Mouse (Mus musculus): ENCODE measurements at regions not wholly inside any gene's neighbourhood (a gene's known extent, or its start where the extent isn't known, plus 50 kb on each side); places are given as distances from the start of the nearest gene placed in this dataset.

DNA sequence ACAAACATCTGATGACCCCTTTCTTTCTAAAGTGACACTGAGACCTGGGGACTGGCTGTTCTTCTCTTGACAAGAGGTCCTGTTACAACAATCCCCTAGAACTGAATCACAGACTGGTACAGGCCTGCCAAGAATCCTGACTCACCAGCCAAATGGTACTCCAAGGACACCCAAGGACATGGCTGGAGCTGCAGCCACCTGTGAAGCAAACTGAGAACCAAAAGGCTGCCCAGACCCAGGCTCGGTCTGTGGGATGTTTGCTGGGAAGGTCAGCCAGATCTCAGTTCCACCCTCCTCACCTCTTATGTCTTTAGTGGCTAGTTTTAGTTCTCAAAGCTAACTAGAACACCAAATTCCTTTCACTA, 112.1 kb upstream of the Fmo9 start:
- 85% methylated on average over 1 of the region's 1 CpGs for WGBS
- peaks cover 20% of the 10 kb centered on the region for H3K4me1 ChIP-seq
- H3K36me3 ChIP-seq: no peaks in the 10 kb centered on the region
- H3K4me2 ChIP-seq (replicated peaks): no peak overlapping the region
- no peak overlapping the region for H3K4me3 ChIP-seq
- no peak for ATAC-seq (replicated peaks)
- no peak overlapping the region for H3K27ac ChIP-seq (replicated peaks)
- H3K9me3 ChIP-seq: no peaks in the 10 kb centered on the region
- no peaks in the 10 kb centered on the region for H3K27me3 ChIP-seq
- H3K9ac ChIP-seq (replicated peaks): no peak overlapping the region

DNA sequence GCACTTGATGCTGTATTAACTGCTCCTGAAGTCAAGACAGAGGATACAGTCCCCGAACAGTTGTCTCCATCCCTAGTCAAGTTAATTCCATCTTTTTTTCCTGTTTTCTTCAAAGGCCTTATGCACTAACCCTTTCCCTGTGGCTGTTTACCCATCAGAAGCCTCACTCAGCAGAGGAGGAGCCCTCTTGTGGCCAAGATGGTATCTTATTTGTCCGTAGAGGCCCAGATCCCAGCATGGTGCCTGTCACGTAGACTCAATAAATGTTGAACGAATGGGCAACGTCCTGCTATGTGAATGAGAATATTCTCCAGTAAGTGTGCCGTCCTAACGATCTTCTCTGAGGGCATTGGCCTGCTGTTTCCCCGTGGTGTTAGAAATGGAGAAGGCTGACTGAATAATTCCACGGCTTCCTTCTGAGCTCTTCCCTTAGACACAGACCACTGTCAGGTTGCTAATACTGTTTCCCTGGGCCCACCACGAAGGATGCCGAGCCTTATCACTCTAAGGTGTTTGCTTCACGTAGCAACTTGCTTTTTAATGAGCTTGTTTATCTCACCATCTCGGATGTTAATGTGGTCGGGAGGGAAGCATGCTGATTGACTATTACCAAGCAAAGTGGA, 113.1 kb upstream of the Fmo9 start:
- no peak overlapping the region for H3K4me3 ChIP-seq
- H3K9me3 ChIP-seq: no peaks in the 10 kb centered on the region
- peaks cover 13% of the 10 kb centered on the region; the same call in 1 of the 2 replicates for H3K4me1 ChIP-seq
- H3K9ac ChIP-seq (replicated peaks): no peak overlapping the region
- no peak for ATAC-seq (replicated peaks)
- H3K27ac ChIP-seq (replicated peaks): no peak overlapping the region
- H3K4me2 ChIP-seq (replicated peaks): no peak overlapping the region
- WGBS: 49% methylated on average over 14 of the region's 14 CpGs
- H3K27me3 ChIP-seq: no peaks in the 10 kb centered on the region
- no peaks in the 10 kb centered on the region for H3K36me3 ChIP-seq

DNA sequence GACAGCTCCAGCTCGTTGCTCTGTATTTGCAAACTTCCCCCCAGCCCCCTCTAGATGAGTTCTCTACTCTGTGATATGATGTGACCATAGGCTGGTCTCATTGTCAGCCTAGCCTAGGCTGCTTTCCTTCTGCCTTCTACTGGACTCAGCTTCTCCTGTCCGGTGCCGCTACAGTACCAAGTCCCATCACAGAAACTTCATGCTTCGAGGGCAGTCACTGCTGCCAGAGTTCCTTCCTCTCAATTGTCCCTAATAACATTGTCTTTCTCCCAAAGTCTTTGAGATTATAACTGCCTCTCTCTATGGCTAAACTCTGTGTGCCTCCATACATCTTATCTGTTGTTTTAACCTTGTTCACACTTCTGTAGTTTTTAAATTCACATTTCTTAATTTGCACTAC, 114.0 kb upstream of the Fmo9 start:
- H3K9ac ChIP-seq (replicated peaks): no peak overlapping the region
- H3K4me1 ChIP-seq: peaks cover 13% of the 10 kb centered on the region; the same call in 1 of the 2 replicates
- ATAC-seq (replicated peaks): no peak
- WGBS: 90% methylated on average over 4 of the region's 4 CpGs
- no peaks in the 10 kb centered on the region for H3K27me3 ChIP-seq
- no peak overlapping the region for H3K4me2 ChIP-seq (replicated peaks)
- H3K4me3 ChIP-seq: no peak overlapping the region
- no peaks in the 10 kb centered on the region for H3K36me3 ChIP-seq
- H3K9me3 ChIP-seq: no peaks in the 10 kb centered on the region
- H3K27ac ChIP-seq (replicated peaks): no peak overlapping the region

GRCm38 (mm10) chr1:166796362-166796925, 114.8 kb upstream of the Fmo9 start:
- WGBS: 52% methylated on average over 6 of the region's 6 CpGs
- no peak overlapping the region for H3K27ac ChIP-seq (replicated peaks)
- ATAC-seq (replicated peaks): no peak

GRCm38 (mm10) chr1:166796931-166797330, 115.3 kb upstream of the Fmo9 start:
- H3K36me3 ChIP-seq: no peaks in the 10 kb centered on the region
- no peak for ATAC-seq (replicated peaks)
- no peak overlapping the region for H3K27ac ChIP-seq (replicated peaks)
- H3K27me3 ChIP-seq: no peaks in the 10 kb centered on the region
- H3K4me2 ChIP-seq (replicated peaks): no peak overlapping the region
- H3K4me3 ChIP-seq: no peak overlapping the region
- H3K9ac ChIP-seq (replicated peaks): no peak overlapping the region
- no peaks in the 10 kb centered on the region for H3K9me3 ChIP-seq
- peaks cover 13% of the 10 kb centered on the region; the same call in 1 of the 2 replicates for H3K4me1 ChIP-seq
- 67% methylated on average over 4 of the region's 4 CpGs for WGBS

More at GRCm38 (mm10) chr1:166796362-166796925, 114.8 kb upstream of the Fmo9 start:
- no peaks in the 10 kb centered on the region for H3K9me3 ChIP-seq
- no peak overlapping the region for H3K4me3 ChIP-seq
- no peaks in the 10 kb centered on the region for H3K27me3 ChIP-seq
- H3K4me1 ChIP-seq: peaks cover 13% of the 10 kb centered on the region; the same call in 1 of the 2 replicates
- H3K36me3 ChIP-seq: no peaks in the 10 kb centered on the region
- H3K4me2 ChIP-seq (replicated peaks): no peak overlapping the region
- H3K9ac ChIP-seq (replicated peaks): no peak overlapping the region

DNA sequence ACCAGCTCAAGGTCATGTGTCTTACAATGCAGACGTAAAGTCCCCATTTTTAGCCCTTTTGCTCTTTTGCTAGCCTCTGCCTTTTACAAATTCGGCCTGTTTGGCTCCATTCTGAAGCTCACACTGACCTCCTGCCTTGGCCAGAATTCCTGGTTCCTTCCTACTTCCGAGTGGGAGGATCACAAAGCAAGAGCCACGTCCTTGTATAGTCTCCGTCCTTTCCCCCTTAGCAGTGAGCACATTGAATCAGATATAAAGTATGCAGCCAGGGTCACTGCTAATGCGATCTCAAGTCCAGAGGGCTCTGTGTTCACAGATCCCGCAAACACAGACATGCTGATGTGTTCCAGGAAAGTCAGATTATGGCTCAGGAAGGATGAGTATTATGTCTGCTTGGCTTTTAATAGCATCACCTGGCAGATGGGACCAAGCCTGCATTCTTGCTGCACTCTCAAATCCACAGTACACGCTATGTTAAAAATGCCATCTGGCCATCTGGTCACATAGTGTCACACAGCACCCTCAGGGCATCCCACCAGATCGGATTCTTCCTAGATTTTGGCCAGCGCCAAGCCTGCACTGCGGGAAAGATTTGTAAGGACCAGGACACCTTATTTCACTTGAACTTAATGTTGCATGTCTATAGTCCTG, 119.4 kb upstream of the Fmo9 start:
- Histone ChIP-seq H3K27ac (replicated peaks) (no peak overlapping the region), H3K27me3 (no peaks in the 10 kb centered on the region), H3K9ac (replicated peaks) (no peak overlapping the region), H3K4me3 (no peak overlapping the region), H3K9me3 (no peaks in the 10 kb centered on the region), H3K4me1 (peaks cover 13% of the 10 kb centered on the region; the same call in 1 of the 2 replicates), H3K36me3 (no peaks in the 10 kb centered on the region), H3K4me2 (replicated peaks) (no peak overlapping the region)
- no peak for ATAC-seq (replicated peaks)
- WGBS: 77% methylated on average over 11 of the region's 11 CpGs

DNA sequence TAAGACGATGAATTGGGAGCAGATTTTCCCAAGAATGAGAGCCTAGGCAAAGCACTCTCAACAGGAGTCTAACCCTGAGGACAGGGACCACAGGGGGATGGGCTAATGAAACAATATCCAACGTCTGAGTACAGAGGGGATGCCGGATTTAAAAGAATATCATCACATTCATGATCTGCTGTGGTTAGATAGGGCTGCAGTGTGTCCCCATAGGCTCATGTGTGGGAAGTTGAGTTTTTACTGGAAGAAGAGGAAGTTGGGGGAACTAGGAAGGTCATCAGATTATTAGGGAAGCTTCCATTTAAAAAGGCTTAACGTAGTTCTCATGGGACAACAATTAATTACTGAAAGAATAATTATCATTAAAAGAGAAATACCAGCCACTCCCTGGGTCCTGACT, 120.3 kb upstream of the Fmo9 start:
- Histone ChIP-seq H3K9ac (replicated peaks) (no peak overlapping the region), H3K4me3 (no peak overlapping the region), H3K4me1 (peaks cover 6% of the 10 kb centered on the region; the same call in 1 of the 2 replicates), H3K27ac (replicated peaks) (no peak overlapping the region), H3K9me3 (no peaks in the 10 kb centered on the region), H3K27me3 (no peaks in the 10 kb centered on the region), H3K4me2 (replicated peaks) (no peak overlapping the region), H3K36me3 (no peaks in the 10 kb centered on the region)
- ATAC-seq (replicated peaks): no peak
- 66% methylated on average over 4 of the region's 4 CpGs for WGBS

GRCm38 (mm10) chr1:166803928-166804327, 122.3 kb upstream of the Fmo9 start:
- no peaks in the 10 kb centered on the region for H3K27me3 ChIP-seq
- H3K27ac ChIP-seq (replicated peaks): no peak overlapping the region
- no peaks in the 10 kb centered on the region for H3K4me1 ChIP-seq
- no peak overlapping the region for H3K4me3 ChIP-seq
- H3K9ac ChIP-seq (replicated peaks): no peak overlapping the region
- no peaks in the 10 kb centered on the region for H3K9me3 ChIP-seq
- no peaks in the 10 kb centered on the region for H3K36me3 ChIP-seq
- no peak overlapping the region for H3K4me2 ChIP-seq (replicated peaks)
- 88% methylated on average over 2 of the region's 2 CpGs for WGBS
- ATAC-seq (replicated peaks): no peak

- Histone ChIP-seq H3K27ac (replicated peaks) (no peak overlapping the region), H3K4me1 (no peaks in the 10 kb centered on the region), H3K36me3 (no peaks in the 10 kb centered on the region), H3K4me3 (no peak overlapping the region), H3K9me3 (no peaks in the 10 kb centered on the region), H3K27me3 (no peaks in the 10 kb centered on the region), H3K4me2 (replicated peaks) (no peak overlapping the region), H3K9ac (replicated peaks) (no peak overlapping the region)
- WGBS: 89% methylated on average over 1 of the region's 1 CpGs
- ATAC-seq (replicated peaks): no peak
These were observed 122.7 kb upstream of the Fmo9 start for GRCm38 (mm10) chr1:166804333-166804732.

DNA sequence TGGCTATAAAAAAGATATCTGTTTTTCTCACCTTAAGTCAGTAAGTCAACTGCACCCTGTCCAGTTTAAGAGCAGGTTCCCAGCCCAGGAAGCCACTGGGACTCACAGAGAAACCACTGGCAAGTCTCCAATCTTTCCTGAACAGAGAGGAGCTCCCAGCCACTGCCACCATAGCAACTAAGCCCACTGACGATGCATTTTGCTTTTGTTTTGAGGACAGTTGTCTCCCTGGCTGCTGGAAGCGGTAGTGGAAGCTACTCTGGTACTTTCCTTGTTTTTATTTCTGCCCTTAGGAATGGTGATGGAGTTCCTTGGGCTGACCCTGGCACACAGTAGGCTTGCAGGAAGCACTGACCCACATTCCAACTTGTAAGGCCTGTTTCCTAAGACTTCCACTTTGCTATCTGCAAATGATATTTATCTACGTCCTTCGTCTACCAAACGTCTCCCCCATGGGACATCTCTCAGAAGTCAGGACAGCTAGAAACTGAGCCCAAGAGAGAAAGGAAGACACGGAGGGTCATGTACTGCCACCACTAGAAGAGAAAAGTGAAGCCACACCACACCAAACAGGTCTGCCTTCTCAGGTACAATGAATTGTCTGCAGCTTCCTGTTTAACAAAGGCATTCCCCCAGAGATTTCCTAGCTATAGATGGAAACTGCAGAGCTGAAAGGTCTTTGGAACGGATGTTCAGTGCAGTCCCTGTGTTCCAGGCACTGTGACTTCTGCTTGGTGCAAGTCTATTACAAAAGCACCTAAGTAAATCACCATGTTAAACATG, 125.7 kb upstream of the Fmo9 start:
- Histone ChIP-seq H3K4me2 (replicated peaks) (no peak overlapping the region), H3K36me3 (no peaks in the 10 kb centered on the region), H3K27me3 (no peaks in the 10 kb centered on the region), H3K9ac (replicated peaks) (no peak overlapping the region), H3K4me1 (no peaks in the 10 kb centered on the region), H3K4me3 (no peak overlapping the region), H3K27ac (replicated peaks) (no peak overlapping the region), H3K9me3 (no peaks in the 10 kb centered on the region)
- 72% methylated on average over 7 of the region's 7 CpGs for WGBS
- no peak for ATAC-seq (replicated peaks)

- Histone ChIP-seq H3K9ac (replicated peaks) (no peak overlapping the region), H3K4me3 (no peak overlapping the region), H3K4me1 (no peaks in the 10 kb centered on the region), H3K9me3 (no peaks in the 10 kb centered on the region), H3K36me3 (no peaks in the 10 kb centered on the region), H3K27me3 (no peaks in the 10 kb centered on the region), H3K4me2 (replicated peaks) (no peak overlapping the region), H3K27ac (replicated peaks) (no peak overlapping the region)
- WGBS: 90% methylated on average over 9 of the region's 9 CpGs
- no peak for ATAC-seq (replicated peaks)
These were observed 129.9 kb upstream of the Fmo9 start for GRCm38 (mm10) chr1:166811341-166812071.

GRCm38 (mm10) chr1:166812072-166812461, 130.4 kb upstream of the Fmo9 start:
- Histone ChIP-seq H3K27ac (replicated peaks) (no peak overlapping the region), H3K36me3 (no peaks in the 10 kb centered on the region), H3K9ac (replicated peaks) (no peak overlapping the region), H3K4me3 (no peak overlapping the region), H3K27me3 (no peaks in the 10 kb centered on the region), H3K9me3 (no peaks in the 10 kb centered on the region), H3K4me1 (no peaks in the 10 kb centered on the region), H3K4me2 (replicated peaks) (no peak overlapping the region)
- 89% methylated on average over 7 of the region's 7 CpGs for WGBS
- ATAC-seq (replicated peaks): no peak

Measured in forebrain, embryonic 15.5 days (tissue).